Mouse (Mus musculus): ENCODE measurements around the gene Plekhm2.

Plekhm2 gene

GRCm38 (mm10) chr4:141663122-141663931, 1.4 kb downstream of the Plekhm2 start:
- DNase-seq (ENCODE audit: low read depth, low spot score) = no peak

GRCm38 (mm10) chr4:141660884-141661283, 3.8 kb downstream of the Plekhm2 start:
- DNase-seq (ENCODE audit: low read depth, low spot score) = no peak

GRCm38 (mm10) chr4:141659739-141660138, 5.0 kb downstream of the Plekhm2 start:
- no peak for DNase-seq (ENCODE audit: low read depth, low spot score)

GRCm38 (mm10) chr4:141658846-141659484, 5.7 kb downstream of the Plekhm2 start:
- DNase-seq (ENCODE audit: low read depth, low spot score) = no peak

- DNase-seq (ENCODE audit: low read depth, low spot score) = no peak
Observed at GRCm38 (mm10) chr4:141656932-141657331, 7.8 kb downstream of the Plekhm2 start.

GRCm38 (mm10) chr4:141655908-141656608, 8.6 kb downstream of the Plekhm2 start:
- DNase-seq (ENCODE audit: low read depth, low spot score) = no peak

GRCm38 (mm10) chr4:141654509-141654908, 10.2 kb downstream of the Plekhm2 start:
- no peak for DNase-seq (ENCODE audit: low read depth, low spot score)

GRCm38 (mm10) chr4:141653813-141654212, 10.9 kb downstream of the Plekhm2 start:
- DNase-seq (ENCODE audit: low read depth, low spot score) = no peak

- DNase-seq (ENCODE audit: low read depth, low spot score) = no peak
Observed at GRCm38 (mm10) chr4:141653044-141653443, 11.7 kb downstream of the Plekhm2 start.

- no peak for DNase-seq (ENCODE audit: low read depth, low spot score)
Observed at GRCm38 (mm10) chr4:141651944-141652343, 12.8 kb downstream of the Plekhm2 start.

GRCm38 (mm10) chr4:141651286-141651685, 13.4 kb downstream of the Plekhm2 start:
- DNase-seq (ENCODE audit: low read depth, low spot score) = no peak

GRCm38 (mm10) chr4:141649244-141649643, 15.5 kb downstream of the Plekhm2 start:
- no peak for DNase-seq (ENCODE audit: low read depth, low spot score)

GRCm38 (mm10) chr4:141648262-141648661, 16.4 kb downstream of the Plekhm2 start:
- no peak for DNase-seq (ENCODE audit: low read depth, low spot score)

- no peak for DNase-seq (ENCODE audit: low read depth, low spot score)
Observed at GRCm38 (mm10) chr4:141647187-141647586, 17.5 kb downstream of the Plekhm2 start.

GRCm38 (mm10) chr4:141645988-141646387, 18.7 kb downstream of the Plekhm2 start:
- no peak for DNase-seq (ENCODE audit: low read depth, low spot score)

GRCm38 (mm10) chr4:141643118-141643855, 21.4 kb downstream of the Plekhm2 start:
- no peak for DNase-seq (ENCODE audit: low read depth, low spot score)

GRCm38 (mm10) chr4:141641961-141642811, 22.5 kb downstream of the Plekhm2 start:
- DNase-seq (ENCODE audit: low read depth, low spot score) = no peak

GRCm38 (mm10) chr4:141641353-141641771, 23.3 kb downstream of the Plekhm2 start:
- DNase-seq (ENCODE audit: low read depth, low spot score) = peak; percentile 52

GRCm38 (mm10) chr4:141639474-141639873, 25.2 kb downstream of the Plekhm2 start:
- no peak for DNase-seq (ENCODE audit: low read depth, low spot score)

- no peak for DNase-seq (ENCODE audit: low read depth, low spot score)
Observed at GRCm38 (mm10) chr4:141636693-141637092, 28.0 kb downstream of the Plekhm2 start.

GRCm38 (mm10) chr4:141635991-141636390, 28.7 kb downstream of the Plekhm2 start:
- DNase-seq (ENCODE audit: low read depth, low spot score) = no peak

All from ZHBTc4 (cell line).